Mouse (Mus musculus): Measurements from ENCODE around the gene Tbc1d8.

Tbc1d8 gene

DNA sequence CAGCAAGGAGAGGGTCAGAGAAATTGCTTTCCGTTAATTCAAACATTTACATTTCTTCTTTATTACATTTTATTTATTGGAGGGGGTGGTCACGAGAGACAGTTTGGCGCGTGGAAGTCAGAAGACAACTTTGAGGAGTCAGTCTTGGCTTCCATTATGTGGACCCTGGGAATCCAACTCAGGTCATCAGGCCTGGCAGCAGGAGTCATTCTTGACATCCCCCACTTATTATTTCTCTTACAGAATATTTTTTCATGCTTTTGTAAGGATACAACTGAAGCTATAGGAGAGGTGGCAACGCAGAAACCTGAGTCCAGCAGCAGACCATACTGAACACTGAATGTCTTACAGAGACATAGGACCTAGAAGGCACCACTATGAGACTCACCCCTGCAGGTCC is 699 bp upstream of the Tbc1d8 start:
- no peak for DNase-seq (ENCODE audit: low read depth, low spot score)

DNA sequence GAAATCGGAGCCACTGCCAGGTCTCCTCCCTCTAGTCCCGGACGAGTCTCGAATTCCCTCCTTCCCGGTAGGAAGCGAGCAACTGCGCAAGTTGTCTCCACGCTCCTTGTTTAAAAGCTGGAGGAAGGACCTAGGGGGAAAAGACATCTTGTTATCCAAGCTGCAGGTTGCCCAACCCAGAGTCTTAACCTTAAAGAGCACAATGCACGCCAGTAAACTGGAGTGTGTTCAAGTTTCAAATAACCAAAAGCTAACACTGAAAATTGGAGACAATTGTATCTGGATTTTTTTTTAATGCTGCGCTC is 293 bp upstream of the Tbc1d8 start:
- DNase-seq (ENCODE audit: low read depth, low spot score), result no peak

DNA sequence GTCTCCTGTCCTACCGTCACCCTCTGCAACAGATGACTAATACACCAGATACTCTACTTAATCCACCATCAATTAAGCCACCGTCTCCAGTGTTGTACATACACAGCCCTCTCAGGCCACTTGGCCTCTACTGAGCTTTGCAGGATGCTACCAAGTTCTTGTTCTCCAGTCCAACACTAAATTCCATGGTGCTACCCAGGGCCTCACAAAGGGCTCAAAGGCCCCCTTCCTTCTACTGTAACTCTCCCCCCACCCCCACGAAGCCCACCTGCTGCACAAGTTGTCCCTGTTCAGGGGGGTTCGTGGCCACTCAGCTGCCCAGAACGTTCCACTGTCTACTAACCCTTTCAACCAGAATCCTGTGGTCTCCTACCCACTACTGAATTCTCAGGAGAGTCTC is 1.5 kb downstream of the Tbc1d8 start:
- DNase-seq (ENCODE audit: low read depth, low spot score), result no peak

DNA sequence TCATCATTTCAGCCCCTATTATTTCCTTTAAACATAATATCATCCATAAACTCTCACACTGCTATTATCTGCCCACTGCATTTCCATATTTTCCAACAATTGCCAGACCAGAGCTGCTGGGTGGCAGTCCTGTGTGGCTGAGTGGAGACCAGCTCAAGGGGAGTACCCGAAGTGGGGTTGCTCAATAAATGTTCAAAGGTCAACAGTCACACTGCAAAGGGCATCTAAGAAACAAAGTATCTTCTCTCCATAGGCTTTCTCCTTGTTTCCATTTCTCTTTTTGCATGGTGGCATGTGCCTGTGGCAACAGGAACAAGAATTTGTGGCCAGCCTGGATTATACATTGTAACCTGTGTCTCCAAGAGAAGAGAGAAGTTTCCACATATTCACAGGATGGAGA is 2.2 kb downstream of the Tbc1d8 start:
- no peak for DNase-seq (ENCODE audit: low read depth, low spot score)

DNA sequence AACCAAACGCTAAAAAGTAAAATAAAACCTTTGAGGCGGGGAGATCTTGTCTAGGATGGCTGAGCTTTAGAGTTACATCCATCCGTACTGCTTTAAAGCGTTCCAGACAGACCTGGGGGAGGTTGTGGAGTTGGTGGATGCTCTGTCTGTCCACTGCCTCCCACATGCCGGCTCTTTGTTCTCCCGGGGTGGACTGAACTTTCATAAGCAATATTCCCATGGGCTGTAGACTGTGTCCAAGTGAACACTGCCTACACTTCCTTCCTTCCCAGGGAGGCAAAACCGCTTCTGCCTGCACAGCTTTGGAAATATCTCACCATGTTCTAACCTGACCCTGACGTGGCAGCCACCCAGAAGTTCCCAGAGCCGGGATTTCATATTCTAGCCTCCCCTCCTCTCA is 4.0 kb downstream of the Tbc1d8 start:
- no peak for DNase-seq (ENCODE audit: low read depth, low spot score)

DNA sequence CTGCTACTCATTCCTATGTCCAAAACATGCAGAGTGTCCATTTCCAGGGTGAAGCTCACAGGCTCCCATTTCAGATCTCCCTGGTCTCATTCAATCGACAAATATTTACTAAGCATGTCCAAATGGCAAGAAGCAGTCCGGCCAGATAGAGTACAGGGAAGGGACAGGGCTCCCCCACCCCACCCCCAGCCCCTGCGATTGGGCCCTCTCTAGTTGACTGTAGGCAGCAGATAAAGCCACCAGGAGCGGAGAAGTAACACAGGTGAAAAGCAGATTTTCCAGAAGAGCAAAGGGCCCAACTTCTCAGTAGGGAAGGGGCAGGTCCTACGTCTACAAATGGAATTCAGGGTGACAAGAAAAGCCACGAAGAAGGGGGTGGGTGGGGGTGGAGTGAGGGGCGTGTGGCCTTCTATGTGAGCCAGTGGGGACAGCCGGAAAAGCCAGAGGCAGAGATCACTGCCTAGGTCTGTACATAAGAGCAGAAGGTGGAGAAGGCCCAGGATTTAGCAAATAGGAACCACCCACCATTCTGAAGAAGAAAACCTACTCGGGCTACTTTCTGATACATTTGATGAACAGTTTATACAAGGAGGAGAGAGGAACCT is 7.2 kb downstream of the Tbc1d8 start:
- DNase-seq (ENCODE audit: low read depth, low spot score), result no peak

DNA sequence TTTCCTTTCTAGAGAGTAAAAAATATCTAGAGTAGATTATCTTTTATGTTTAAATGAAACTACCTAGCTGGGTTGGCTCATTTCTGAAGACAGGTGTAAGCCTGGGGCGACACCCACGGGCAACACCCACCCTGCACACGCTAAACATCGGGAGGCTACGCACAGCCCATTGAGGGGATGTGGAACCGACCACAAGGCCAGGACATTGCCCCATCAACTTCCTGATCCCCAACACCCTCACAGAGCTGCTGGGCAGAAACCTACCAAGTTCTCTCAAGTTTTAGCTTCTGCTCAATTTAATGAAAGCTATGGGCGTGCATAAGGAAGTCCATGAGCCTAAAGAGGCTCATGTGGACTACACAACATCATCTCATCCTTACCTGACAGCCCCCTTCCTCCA is 9.6 kb downstream of the Tbc1d8 start:
- no peak for DNase-seq (ENCODE audit: low read depth, low spot score)

DNA sequence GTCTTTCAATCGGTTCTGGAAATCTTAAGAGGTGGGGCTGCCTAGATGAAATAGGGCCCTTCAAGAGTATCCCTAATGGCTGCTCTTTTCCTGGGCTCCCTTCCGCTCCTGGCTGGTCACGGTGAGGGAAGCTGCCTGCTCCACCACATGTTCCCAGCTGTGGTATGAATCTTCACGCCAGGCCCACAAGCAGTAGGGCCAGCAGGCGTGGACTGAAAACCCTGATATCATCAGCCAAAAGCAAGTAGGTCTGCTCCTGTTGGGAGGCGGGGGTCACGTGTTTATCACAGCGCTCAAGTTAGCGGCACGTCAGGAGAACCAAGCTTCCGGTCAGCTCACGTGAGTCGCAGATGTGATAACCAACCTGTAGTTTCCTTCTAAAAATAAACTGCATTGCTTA is 12.0 kb downstream of the Tbc1d8 start:
- DNase-seq (ENCODE audit: low read depth, low spot score), result no peak

DNA sequence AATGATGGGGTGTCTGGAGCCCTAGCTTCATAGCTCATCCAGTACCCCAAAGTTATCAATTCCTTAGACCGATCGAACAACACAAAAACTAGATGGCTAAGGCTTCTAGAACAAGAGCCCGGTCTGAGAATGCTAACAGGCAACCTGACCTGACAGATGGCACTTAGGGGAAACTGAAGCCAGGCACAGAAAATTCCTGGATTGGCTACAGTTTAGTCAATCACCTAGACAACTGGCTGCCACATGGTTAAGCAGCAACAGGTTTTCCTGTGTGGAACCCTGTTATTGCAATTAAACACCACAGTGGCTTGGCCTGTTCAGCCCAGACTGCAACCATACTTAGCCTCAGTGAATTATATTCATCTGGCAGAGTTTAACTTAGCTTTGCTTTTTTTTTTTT is 13.8 kb downstream of the Tbc1d8 start:
- no peak for DNase-seq (ENCODE audit: low read depth, low spot score)

DNA sequence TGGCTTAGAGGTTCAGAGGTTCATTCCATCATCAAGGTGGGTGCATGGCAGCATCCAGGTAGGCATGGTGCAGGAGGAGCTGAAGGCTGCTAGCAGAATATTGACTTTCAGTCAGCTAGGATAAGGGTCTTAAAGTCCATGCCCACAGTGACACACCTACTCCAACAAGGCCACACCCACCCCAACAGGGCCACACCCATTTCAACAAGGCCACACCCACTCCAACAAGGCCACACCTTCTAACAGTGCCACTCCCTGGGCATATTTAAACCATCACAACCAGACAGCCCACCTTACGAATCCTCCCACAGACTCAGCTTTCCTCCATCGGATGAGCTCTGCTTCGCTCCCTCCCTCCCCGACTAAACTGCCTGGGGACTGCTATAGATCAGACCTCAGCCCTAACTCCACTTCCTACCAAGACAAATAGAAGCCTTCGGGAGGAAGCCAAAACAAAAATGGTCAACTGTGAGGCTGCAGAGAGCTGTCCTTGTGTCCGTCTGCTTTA is 15.6 kb downstream of the Tbc1d8 start:
- DNase-seq (ENCODE audit: low read depth, low spot score), result no peak

DNA sequence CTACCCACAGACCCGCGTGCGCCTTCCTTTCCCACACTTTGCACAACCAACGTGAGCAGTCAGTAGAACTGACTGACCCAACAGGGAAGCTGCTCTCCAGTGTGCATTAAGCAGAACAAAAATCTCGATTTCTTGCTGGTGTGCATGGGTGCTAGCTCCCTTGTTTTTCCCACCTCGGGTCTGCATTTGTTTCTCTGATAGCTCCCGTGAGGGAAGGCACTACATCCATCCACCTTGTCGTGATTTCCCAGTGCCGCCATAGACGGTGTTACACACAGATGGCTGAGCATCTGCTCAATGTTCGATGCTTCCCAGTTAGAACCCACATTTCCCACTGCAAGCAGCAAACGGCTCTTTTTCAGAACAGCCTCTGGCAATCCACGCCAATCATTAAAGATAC is 16.5 kb downstream of the Tbc1d8 start:
- no peak for DNase-seq (ENCODE audit: low read depth, low spot score)

DNA sequence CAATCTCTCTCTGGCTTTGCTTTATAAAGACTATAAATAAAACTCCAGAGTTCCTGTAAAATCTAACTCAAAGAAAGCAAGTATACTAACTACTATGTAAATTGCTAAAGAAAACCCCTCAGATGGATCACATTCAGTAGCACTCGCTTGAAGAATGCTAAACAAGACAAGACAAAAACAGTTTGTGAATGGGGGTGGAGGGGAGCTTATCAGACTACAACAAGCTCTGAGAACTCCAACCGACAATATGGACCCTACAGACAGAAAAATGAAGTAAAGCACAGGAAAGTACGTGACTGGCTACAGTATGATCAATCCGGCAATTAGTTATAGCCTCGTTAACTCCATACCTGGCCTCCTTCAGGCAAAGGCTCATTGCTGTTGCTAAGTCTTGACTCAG is 18.1 kb downstream of the Tbc1d8 start:
- DNase-seq (ENCODE audit: low read depth, low spot score), result no peak

DNA sequence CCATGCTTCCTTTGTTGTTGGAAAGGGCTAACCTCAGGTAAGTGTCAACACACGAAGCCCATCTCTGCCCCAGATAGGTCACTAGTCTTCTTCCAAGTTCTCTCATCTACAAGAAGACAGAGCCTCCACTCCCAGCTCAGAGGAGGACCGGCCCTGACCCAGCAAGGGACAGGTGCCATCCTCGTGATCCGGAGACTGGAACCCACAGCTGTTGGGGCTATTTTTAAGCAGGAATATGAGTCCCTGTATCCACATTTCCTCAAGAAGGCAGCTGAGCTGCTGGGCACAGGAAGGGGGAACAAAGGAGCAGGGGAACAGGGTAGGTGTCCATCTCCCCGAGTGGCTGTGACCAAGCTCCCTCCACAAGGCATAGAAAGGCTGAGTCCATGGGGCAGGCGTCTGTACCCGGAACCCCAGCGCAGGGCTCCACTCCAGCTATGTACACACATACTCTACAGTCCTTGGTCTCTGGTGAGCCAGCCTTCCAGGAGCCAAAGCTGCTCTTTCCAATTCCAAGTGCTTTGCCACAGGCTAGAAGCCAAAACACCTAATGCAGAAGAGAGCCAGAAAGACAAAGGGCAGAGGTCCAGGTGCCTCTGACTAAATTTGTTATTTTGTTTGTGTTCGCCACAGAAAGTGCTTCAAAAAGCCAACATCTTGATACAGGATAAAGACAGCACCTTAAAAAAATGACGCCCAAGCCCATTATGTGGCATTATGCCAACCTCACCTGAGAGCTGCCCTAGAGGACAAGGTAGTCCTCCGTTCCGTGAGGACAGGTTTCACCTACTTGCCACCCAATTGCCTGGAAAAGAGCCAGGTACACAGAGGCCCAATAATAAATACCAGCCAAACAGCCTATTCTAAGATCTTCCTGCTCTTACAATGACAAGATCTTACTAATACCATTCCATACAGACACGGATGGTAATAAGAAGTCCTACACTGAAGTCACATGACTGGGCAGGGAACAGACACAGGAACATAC is 20.4 kb downstream of the Tbc1d8 start:
- no peak for DNase-seq (ENCODE audit: low read depth, low spot score)

DNA sequence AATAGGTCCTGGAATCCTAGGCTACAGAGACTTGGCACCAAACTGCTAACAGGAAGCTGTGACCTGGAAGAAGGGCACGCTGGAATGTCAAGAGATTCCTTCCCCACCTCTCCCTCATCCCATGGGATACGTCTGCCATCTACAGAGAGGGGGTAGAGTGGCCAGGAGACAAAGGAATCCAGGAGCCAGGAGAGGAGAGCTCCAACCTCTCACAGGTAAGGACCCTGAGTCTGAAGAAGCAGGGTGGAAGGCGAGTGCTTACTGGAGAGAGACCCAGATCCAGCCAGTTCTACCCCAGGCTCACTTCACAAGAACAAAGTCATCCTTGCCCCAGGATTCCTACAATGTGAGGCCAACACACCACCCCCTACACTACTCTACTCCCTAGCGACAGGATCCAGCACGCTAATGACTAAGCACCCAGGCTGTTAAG is 22.1 kb downstream of the Tbc1d8 start:
- DNase-seq (ENCODE audit: low read depth, low spot score), result no peak

DNA sequence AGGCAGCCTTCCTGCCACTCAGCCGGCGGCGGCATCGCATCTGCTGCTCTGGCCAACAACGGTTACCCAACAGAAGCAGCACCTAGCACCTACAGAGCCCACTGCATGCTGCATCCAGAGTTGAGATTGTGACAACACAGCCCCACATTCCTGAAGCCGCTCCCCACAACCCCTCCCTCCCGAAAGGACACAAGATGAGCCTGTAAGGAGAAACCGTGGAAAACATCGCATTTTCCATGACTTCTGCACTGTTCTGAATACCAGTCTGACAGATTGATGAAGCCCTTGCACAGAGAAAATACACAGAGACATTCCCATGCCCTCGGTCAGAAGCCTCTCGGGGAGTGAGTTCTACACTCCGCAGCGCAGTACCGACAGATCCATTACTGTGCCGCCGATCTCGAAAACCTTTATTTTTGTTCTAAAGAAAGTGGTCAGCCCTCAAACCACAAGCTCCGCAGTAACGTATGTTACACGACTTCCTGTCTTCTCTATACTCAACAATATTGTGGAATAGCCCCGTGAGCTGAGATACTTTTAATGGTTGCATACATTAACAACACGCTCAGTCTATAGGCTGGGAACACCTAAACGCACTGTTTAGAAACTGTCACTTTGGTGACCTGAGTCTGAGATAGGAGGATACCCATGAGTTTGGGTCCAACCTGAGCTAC is 23.1 kb downstream of the Tbc1d8 start:
- no peak for DNase-seq (ENCODE audit: low read depth, low spot score)

DNA sequence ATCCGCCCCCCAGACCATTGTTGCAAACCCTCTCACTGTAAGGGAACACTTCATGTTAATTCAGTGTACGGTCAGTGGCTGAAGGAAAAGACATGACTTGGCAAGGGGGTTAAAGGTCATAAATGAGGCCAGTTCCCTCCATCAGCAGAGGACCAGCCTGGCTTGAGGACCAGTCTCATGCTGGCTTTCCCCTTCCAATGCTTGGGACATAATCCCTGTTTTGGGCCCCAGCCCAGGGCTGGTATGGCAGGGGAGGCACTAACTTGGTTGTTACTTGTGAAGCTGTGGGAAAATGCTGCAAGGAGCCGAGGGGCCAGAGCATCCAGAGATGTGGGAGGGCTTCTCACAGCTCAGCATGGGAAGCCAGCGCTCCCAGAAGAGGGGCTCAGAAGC is 23.8 kb downstream of the Tbc1d8 start:
- DNase-seq (ENCODE audit: low read depth, low spot score), result no peak

DNA sequence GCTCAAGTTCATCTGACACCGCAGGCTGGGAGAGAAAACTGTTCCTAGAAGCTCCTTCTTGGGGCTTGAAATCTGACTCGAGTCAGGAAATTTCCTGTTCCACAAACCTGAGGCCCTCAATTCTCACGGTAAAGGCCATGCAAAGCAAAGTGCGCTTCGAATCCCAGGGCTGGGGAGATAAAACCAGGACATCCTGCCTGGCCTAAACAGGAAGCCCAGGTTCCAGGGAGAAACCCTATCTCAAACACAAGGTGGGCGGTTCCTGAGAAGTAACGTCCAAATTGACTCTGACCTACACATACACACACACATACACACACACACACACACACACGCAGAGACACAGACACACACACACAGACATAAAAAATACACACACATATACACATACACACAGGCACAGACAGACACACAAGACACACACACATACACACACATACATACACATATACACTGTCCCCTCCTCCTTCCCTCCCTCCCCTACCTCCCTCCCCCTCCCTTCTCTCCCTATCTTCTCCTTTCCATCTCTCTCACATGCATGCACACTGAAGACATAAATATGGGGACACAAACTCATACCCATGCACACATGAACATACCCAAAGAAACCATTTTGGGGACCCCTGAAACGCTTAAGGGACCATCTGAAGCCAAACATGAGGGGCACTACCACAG is 24.3 kb downstream of the Tbc1d8 start:
- no peak for DNase-seq (ENCODE audit: low read depth, low spot score)

DNA sequence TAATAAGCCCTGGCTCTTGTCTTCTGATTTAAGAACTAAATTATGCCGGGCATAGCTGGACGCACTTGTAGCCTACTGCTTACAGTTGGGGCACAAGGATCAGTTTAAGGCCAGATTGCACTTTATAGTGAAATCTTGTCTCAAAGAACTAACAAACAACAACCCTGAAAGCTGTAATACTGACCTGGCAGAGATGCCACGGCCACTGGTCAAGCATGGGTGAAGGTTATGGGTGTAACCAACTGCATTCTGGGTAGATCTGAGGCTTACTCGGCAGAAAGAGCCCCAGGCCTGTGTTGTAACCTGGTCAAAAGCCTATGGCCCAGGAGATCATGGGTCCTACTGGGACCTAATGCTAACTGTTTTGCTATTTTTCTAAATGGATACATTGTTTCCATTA is 26.4 kb downstream of the Tbc1d8 start:
- DNase-seq (ENCODE audit: low read depth, low spot score), result no peak

DNA sequence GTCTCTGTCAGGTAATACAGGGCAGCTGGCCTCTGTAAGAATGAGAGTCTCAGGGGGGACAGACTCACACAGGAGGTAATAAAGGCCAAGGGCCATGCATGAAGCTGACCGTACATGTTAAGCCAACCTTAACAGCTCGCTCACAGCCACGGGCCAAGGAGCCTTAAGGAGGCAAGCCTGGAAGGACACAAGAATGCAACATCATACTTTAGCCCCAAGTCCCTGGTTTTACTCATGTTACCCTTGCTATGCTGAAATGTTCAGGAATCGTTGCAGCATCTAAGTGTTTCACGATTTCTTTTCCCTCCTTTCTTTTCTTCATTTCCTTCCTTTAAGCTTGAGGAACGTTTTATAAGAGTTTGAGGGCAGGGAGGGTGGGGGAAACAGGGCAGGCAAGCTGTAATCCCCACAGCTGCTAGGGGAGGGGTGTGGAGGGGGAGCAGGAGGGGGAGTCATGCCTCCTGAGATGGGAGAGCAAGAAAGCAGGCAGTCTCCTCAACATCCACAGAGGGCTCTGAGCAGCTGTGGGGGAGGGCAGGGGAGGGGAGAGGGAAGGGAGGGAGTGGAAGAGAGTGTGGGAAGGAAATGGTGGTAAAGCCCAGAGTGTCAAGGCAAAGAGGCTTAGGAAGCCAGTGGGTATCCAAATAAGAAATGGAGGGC is 28.4 kb downstream of the Tbc1d8 start:
- DNase-seq (ENCODE audit: low read depth, low spot score), result no peak

DNA sequence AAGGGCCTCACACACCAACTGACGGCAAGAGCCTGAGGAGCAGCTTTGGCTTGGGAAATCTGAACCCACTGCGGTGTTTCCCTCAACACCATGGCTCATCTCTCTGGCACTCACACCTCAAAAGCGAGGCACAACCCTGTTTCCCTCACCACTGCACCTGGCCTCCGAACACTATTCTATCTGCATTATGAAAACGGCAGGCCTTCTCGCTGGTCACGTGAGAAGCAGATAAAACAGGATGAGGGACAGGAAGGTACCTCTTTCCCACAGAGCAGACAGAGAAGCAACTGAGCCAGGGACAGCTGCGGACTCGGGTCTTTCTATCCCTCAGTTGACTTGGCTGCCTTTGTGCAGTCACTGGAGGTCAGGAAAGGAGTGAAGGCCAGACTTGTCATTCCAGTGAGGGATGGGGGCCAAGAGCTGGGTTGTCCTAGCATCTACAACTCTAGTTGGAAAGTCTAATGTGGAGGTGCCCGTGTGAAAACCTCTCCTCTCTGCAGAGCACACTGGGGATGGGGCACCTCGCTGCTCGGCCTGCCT is 29.2 kb downstream of the Tbc1d8 start:
- no peak for DNase-seq (ENCODE audit: low read depth, low spot score)

DNA sequence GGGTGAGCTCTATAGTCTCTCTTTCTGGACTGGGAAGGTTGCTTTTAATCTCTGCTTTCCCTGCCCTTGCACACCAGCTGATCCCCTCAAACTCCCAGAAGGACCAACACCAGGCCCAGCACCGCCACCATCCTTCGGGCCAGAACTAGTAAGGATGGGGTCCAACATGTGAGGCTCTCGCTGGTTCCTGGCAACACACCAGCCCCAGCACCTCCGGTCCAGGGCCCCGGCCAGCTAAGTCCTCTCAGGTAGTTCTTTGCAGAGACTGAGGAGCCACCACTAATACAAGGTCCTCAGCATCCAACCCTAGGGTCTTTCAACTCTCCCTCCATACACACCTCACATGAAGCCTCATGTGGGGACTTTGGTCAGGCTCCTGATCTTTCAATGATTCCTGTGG is 29.7 kb downstream of the Tbc1d8 start:
- no peak for DNase-seq (ENCODE audit: low read depth, low spot score)

Data from retina, postnatal 7 days (tissue).